16 mouse cellular contexts compared by ENCODE assay signal in genomic region chr3:84978676-84979075, GRCm38 (mm10).
"Had no signal": no experiment of that assay in that cellular context is flagged by ENCODE, and none has a peak within 500 bp of the region (broad histone marks: within the 10 kb centered on the region; RNA-seq: fewer than 3 reads in every experiment).

No protein-coding gene starts in this region.

- DNase-seq: lung, adult 18-20 months; lung, embryonic 14.5 days; lung, postnatal 10 days; lung, postnatal 4 days; retina, postnatal 1 day; right cerebral cortex, adult 18-20 months; right cerebral cortex, postnatal 25 days; right cerebral cortex, postnatal 4 days; spleen, adult 18-20 months; thymus, adult 18-20 months; thymus, postnatal 14 days; thymus, postnatal 36 days had no signal

- H3K27me3 ChIP-seq: midbrain, embryonic 13.5 days; neural tube, embryonic 13.5 days; neural tube, embryonic 15.5 days had no signal

- H3K4me3 ChIP-seq: midbrain, embryonic 13.5 days; myocyte; neural tube, embryonic 13.5 days; neural tube, embryonic 15.5 days had no signal

- H3K9ac ChIP-seq: lung, embryonic 14.5 days; midbrain, embryonic 13.5 days; neural tube, embryonic 13.5 days; neural tube, embryonic 15.5 days had no signal

- H3K27ac ChIP-seq: midbrain, embryonic 13.5 days; neural tube, embryonic 13.5 days; neural tube, embryonic 15.5 days had no signal

- H3K4me1 ChIP-seq: neural tube, embryonic 13.5 days; neural tube, embryonic 15.5 days had no signal
